Mouse (Mus musculus) heart, embryonic 11.5 days (tissue): ENCODE results near the gene Ahnak. TPM values are rescaled to one million over a fixed set of nuclear protein-coding genes. Genes with fewer than 3 reads are reported as not detected.
"Not testable (repeated sequence)": the region's sequence is repeated elsewhere in the genome, so short reads cannot be mapped to it uniquely, and the experiment has no call there.

Experiments used
- ATAC-seq: fragments of 200-750 bp; cut with Nextera tagmentation; replicated peaks from 2 replicates; pipeline ENCODE4 v1.8.0; 2017; ENCODE audit warnings: moderate library complexity; ENCODE audit not compliant: insufficient number of reproducible peaks, low FRiP score, low TSS enrichment
- H3K27ac ChIP-seq: fragments of 300-500 bp; sonication (generic); 2 replicates; pipeline ENCODE4 v1.5.1; 2014; ENCODE audit warnings: mild to moderate bottlenecking, low read depth, low read length
- H3K27me3 ChIP-seq: fragments of 300-500 bp; sonication (generic); 2 replicates; pipeline ENCODE4 v1.6.1; 2014; ENCODE audit warnings: mild to moderate bottlenecking, low read length, mixed read lengths; ENCODE audit not compliant: control insufficient read depth, insufficient read depth
- H3K36me3 ChIP-seq: fragments of 300-500 bp; sonication (generic); 2 replicates; pipeline ENCODE4 v1.6.1; 2014; ENCODE audit warnings: mild to moderate bottlenecking, low read length, moderate library complexity, mixed read lengths; ENCODE audit not compliant: control insufficient read depth, insufficient read depth
- H3K4me1 ChIP-seq: fragments of 300-500 bp; sonication (generic); 2 replicates; pipeline ENCODE4 v1.6.1; 2014; ENCODE audit warnings: low read length; ENCODE audit not compliant: control insufficient read depth, insufficient read depth
- H3K4me2 ChIP-seq: fragments of 300-500 bp; sonication (generic); 2 replicates; pipeline ENCODE4 v1.6.1; 2014; ENCODE audit warnings: mild to moderate bottlenecking, moderate library complexity
- H3K4me3 ChIP-seq: fragments of 300-500 bp; sonication (generic); 2 replicates; pipeline ENCODE4 v1.5.1; 2014; ENCODE audit warnings: low read depth, low read length
- H3K9ac ChIP-seq: fragments of 300-500 bp; sonication (generic); 2 replicates; pipeline ENCODE4 v1.6.1; 2014; ENCODE audit warnings: mild to moderate bottlenecking, low read depth, low read length, moderate library complexity
- H3K9me3 ChIP-seq: fragments of 300-500 bp; sonication (generic); replicated peaks from 2 replicates; pipeline ENCODE4 v1.6.1; 2016; ENCODE audit warnings: low read length; ENCODE audit not compliant: control insufficient read depth
- WGBS: fragments of 180-500 bp; shearing (Covaris S2); extraction: QIAGEN DNeasy Blood & Tissue Kit; methylation state at CpG from one replicate; pipeline ENCODE4 v1.1.7; 2014; ENCODE audit not compliant: insufficient replicate concordance; 5-methylcytosine and 5-hydroxymethylcytosine counted together
- polyA plus RNA-seq: library from polyadenylated mRNA; unstranded; fragments of >200 nt; fragmentation: Nextera tagmentation; extraction: Ambion mirVana; gene quantifications from 2 replicates; pipeline ENCODE4 v1.2.1, GENCODE M21; 2014

Gene Ahnak
- polyA plus RNA-seq, 1 experiment from 2014 or later, result 17.4 TPM

GRCm38 (mm10) chr19:8965771-8966170 is 23.3 kb upstream of the Ahnak start:
- peak overlapping the region; percentile 80 for H3K4me2 ChIP-seq
- peak overlapping the region; percentile 87 for H3K9ac ChIP-seq
- peaks cover 9% of the 10 kb centered on the region for H3K4me1 ChIP-seq
- H3K4me3 ChIP-seq, result peak overlapping the region; percentile 70
- no peaks in the 10 kb centered on the region for H3K9me3 ChIP-seq
- WGBS, result 63% methylated on average over 8 of the region's 8 CpGs
- H3K36me3 ChIP-seq, result peaks cover 46% of the 10 kb centered on the region
- H3K27me3 ChIP-seq, result no peaks in the 10 kb centered on the region
- ATAC-seq, result no peak
- H3K27ac ChIP-seq, result peak overlapping the region; percentile 90

GRCm38 (mm10) chr19:8966198-8966589 is 22.9 kb upstream of the Ahnak start:
- peak overlapping the region; percentile 70 for H3K4me3 ChIP-seq
- WGBS, result 36% methylated on average over 5 of the region's 5 CpGs
- peak overlapping the region; percentile 90 for H3K27ac ChIP-seq
- H3K27me3 ChIP-seq, result no peaks in the 10 kb centered on the region
- peak overlapping the region; percentile 80 for H3K4me2 ChIP-seq
- H3K36me3 ChIP-seq, result peaks cover 50% of the 10 kb centered on the region
- H3K4me1 ChIP-seq, result peaks cover 9% of the 10 kb centered on the region
- H3K9ac ChIP-seq, result peak overlapping the region; percentile 87
- ATAC-seq, result no peak
- no peaks in the 10 kb centered on the region for H3K9me3 ChIP-seq

DNA sequence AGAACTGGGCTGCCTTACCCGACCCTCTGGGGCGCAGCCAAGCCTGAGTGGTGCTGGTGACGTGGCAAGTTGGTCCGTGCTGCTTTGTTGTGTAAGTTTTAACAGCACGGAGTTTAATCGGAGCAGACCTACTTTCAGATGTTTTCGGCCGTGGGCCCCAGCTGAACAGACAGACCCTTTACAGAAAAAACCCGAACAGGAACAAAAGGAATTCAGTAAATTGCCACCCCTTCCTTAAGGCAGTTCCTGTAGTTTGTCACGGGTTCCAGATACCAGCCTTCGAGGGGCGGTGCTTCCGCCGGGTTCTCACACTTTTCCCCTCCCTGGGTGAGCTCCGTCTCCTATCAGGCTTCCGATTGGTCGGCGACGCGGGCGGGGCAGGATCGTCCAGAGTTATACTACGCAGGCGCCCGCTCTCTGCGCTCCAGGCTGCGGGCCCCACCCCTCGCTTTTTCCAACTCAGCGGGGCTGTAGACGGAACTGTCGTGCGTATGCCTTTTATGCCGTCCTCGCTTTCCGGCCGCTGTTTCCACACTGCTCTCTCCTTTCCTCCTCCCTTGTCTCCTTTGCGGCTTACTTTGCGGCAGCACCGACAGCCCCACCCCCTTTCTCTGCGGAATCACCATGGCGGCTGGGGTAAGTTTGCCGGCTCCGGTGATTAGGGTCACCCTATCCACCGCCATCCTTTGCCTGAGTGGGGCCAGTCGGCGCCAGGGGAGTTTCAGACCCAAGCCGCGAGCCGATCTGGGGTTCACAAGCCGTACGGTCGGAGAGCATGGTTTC is 22.3 kb upstream of the Ahnak start, which contains the start of gene Eef1g:
Gene Eef1g (plus strand): TSS at position 452 of the 783 bp plus-strand sequence.
- Histone ChIP-seq H3K9ac (peak within 1 kb of the TSS; percentile 89), H3K27me3 (no peaks in the 10 kb centered on the region), H3K4me1 (peaks cover 9% of the 10 kb centered on the region), H3K27ac (peak within 1 kb of the TSS; percentile 90), H3K36me3 (peaks cover 50% of the 10 kb centered on the region), H3K4me2 (peak within 1 kb of the TSS; percentile 80), H3K4me3 (peak within 1 kb of the TSS; percentile 70), H3K9me3 (no peaks in the 10 kb centered on the region)
- ATAC-seq, result peak; percentile 98
- under 1% methylated on average over 52 of the region's 52 CpGs for WGBS

DNA sequence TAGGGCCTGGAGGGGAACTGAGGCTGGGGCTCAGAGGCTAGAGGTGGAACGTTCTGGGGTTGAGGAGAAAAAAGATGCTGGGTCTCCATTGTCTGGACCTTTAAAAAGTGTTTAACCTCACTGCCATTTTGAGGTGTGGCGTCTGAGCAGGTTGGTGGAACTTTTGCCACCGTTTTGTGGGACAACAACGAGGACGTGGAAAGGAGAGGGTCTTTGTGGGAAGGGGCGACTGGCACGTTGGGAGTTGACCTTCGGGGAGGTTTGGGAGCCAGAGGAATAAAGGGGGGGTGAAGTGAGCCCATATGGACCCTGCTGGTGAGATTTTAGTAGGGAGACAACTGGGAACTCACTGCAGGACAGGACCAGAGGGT is 21.7 kb upstream of the Ahnak start:
- Histone ChIP-seq H3K36me3 (peaks cover 51% of the 10 kb centered on the region), H3K9ac (peak overlapping the region; percentile 89), H3K4me1 (peaks cover 9% of the 10 kb centered on the region), H3K9me3 (no peaks in the 10 kb centered on the region), H3K4me2 (peak overlapping the region; percentile 80), H3K27ac (peak overlapping the region; percentile 81), H3K4me3 (peak overlapping the region; percentile 70), H3K27me3 (no peaks in the 10 kb centered on the region)
- WGBS, result 0% methylated on average over 8 of the region's 8 CpGs
- ATAC-seq, result no peak

GRCm38 (mm10) chr19:8967893-8968292 is 21.2 kb upstream of the Ahnak start:
- Histone ChIP-seq H3K4me2 (peak overlapping the region; percentile 80), H3K27me3 (no peaks in the 10 kb centered on the region), H3K36me3 (peaks cover 52% of the 10 kb centered on the region), H3K9me3 (no peaks in the 10 kb centered on the region), H3K27ac (peak overlapping the region; percentile 81), H3K4me3 (peak overlapping the region; percentile 70), H3K9ac (peak overlapping the region; percentile 89), H3K4me1 (peaks cover 9% of the 10 kb centered on the region)
- WGBS, result 5% methylated on average over 9 of the region's 9 CpGs
- ATAC-seq, result no peak

- H3K36me3 ChIP-seq, result peaks cover 71% of the 10 kb centered on the region
- not testable (repeated sequence) for H3K27me3 ChIP-seq, H3K4me3 ChIP-seq, H3K9me3 ChIP-seq, H3K27ac ChIP-seq, H3K4me2 ChIP-seq, ATAC-seq, H3K9ac ChIP-seq, H3K4me1 ChIP-seq
- 85% methylated on average over 8 of the region's 8 CpGs for WGBS
Observed at GRCm38 (mm10) chr19:8972491-8972890, 16.6 kb upstream of the Ahnak start.

DNA sequence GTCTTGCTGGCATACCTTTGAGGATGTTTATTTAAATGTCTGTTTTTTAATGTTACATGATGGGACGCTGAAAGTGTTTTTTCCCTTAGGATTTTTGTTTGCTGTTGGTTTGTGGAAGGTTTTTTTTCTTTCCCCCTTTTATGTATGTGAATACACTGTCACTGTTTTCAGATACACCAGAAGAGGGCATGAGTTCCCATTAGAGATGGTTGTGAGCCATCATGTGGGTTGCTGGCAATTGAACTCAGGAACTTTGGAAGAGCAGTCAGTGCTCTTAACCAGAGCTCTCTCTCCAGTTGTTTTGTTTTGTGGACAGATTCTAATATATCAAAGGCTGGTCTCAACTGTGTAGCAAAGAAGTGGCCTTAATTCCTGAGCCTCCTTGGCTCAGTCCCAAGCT is 14.4 kb upstream of the Ahnak start:
- 87% methylated on average over 1 of the region's 1 CpGs for WGBS
- Histone ChIP-seq H3K27ac (no peak overlapping the region), H3K9ac (no peak overlapping the region), H3K9me3 (no peaks in the 10 kb centered on the region), H3K36me3 (peaks cover 82% of the 10 kb centered on the region), H3K27me3 (no peaks in the 10 kb centered on the region), H3K4me3 (no peak overlapping the region), H3K4me1 (no peaks in the 10 kb centered on the region), H3K4me2 (no peak overlapping the region)
- no peak for ATAC-seq

- H3K36me3 ChIP-seq, result peaks cover 81% of the 10 kb centered on the region
- WGBS, result 82% methylated on average over 2 of the region's 2 CpGs
- no peak overlapping the region for H3K4me2 ChIP-seq
- H3K4me3 ChIP-seq, result no peak overlapping the region
- no peaks in the 10 kb centered on the region for H3K27me3 ChIP-seq
- 0 out of 2 replicates have a peak overlapping the region, but pooled peaks have one; percentile 34 for H3K9ac ChIP-seq
- no peaks in the 10 kb centered on the region for H3K4me1 ChIP-seq
- no peak overlapping the region for H3K27ac ChIP-seq
- no peaks in the 10 kb centered on the region for H3K9me3 ChIP-seq
- no peak for ATAC-seq
Observed at GRCm38 (mm10) chr19:8975491-8975890, 13.6 kb upstream of the Ahnak start.

DNA sequence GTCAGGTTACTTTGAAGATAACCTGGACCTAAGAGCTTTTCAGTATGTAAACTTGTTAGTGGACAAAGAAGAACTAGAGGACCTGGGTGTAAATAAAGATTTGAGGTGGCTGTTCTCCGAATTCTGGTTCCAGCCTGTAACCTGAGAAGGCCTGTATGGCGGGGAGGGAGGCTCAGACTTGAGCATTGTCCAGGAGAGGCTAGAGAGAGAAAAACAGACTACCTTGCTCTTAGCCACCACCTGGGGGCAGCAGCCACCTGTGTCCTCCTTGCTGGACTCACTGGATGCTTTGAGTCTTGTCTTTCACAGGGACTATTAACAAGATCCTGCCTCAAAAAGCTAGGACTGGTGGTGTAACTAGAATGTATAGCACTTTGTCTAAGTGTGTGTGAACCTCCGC is 12.5 kb upstream of the Ahnak start:
- Histone ChIP-seq H3K9me3 (no peaks in the 10 kb centered on the region), H3K4me1 (peaks cover 6% of the 10 kb centered on the region), H3K4me3 (no peak overlapping the region), H3K27me3 (no peaks in the 10 kb centered on the region), H3K9ac (no peak overlapping the region), H3K4me2 (no peak overlapping the region), H3K27ac (no peak overlapping the region), H3K36me3 (peaks cover 72% of the 10 kb centered on the region)
- ATAC-seq, result 0 out of 2 replicates have a peak, but pooled peaks have one; percentile 23
- WGBS, result 42% methylated on average over 3 of the region's 3 CpGs
